Mouse (Mus musculus): Measurements from ENCODE around the gene Hist1h2ad.

GRCm38 (mm10) chr13:23575271-23575851 is 1.2 kb downstream of the Hist1h2ad start, which contains the start of gene Hist1h3d:
- TF ChIP-seq POLR2A (IDR thresholded peaks at IDR 0.05; ENCODE audit: control insufficient read depth, extremely low read depth, insufficient read depth, low read length, poor library complexity) (no peak), CTCF (IDR thresholded peaks at IDR 0.05; ENCODE audit: borderline replicate concordance, control insufficient read depth, extremely low read depth, insufficient read depth, low read length, poor library complexity) (no peak)
